27 mouse cellular contexts compared by ENCODE assay signal in genomic region chr6:32420610-32421009, GRCm38 (mm10).
"Had no signal": no experiment of that assay in that cellular context is flagged by ENCODE, and none has a peak within 500 bp of the region (broad histone marks: within the 10 kb centered on the region; RNA-seq: fewer than 3 reads in every experiment).

No protein-coding gene starts in this region.

- H3K4me2 ChIP-seq: heart, embryonic 11.5 days; heart, embryonic 13.5 days; heart, embryonic 15.5 days; hindbrain, embryonic 13.5 days; hindbrain, embryonic 15.5 days; kidney, embryonic 15.5 days; limb, embryonic 12.5 days; limb, embryonic 15.5 days; liver, embryonic 12.5 days had no signal

- H3K9me3 ChIP-seq: heart, embryonic 13.5 days; heart, embryonic 15.5 days; hindbrain, embryonic 13.5 days; hindbrain, embryonic 15.5 days; kidney, embryonic 15.5 days; limb, embryonic 12.5 days; limb, embryonic 15.5 days; liver, embryonic 12.5 days had no signal

- DNase-seq: gastrocnemius, postnatal 14 days; gastrocnemius, postnatal 36 days; heart, adult 11 months; heart, adult 2 months; heart, postnatal 14 days; heart, postnatal 36 days; kidney, adult 11 months; kidney, adult 2 months; kidney, adult 9 months; kidney, postnatal 14 days; kidney, postnatal 36 days; layer of hippocampus, adult 9-11 months; layer of hippocampus, postnatal 36 days; left cerebral cortex, postnatal 4 days had no signal

- ATAC-seq: hindbrain, postnatal 0 days; intestine, embryonic 16.5 days; liver, embryonic 12.5 days had no signal

- H3K4me3 ChIP-seq: heart, adult 2 months; heart, embryonic 13.5 days; heart, embryonic 15.5 days; hindbrain, embryonic 13.5 days; hindbrain, embryonic 15.5 days; kidney, embryonic 15.5 days; limb, embryonic 12.5 days; limb, embryonic 15.5 days; liver, embryonic 12.5 days had no signal

- H3K9ac ChIP-seq: heart, embryonic 13.5 days; heart, embryonic 15.5 days; hindbrain, embryonic 13.5 days; hindbrain, embryonic 15.5 days; kidney, embryonic 15.5 days; limb, embryonic 12.5 days; limb, embryonic 15.5 days; liver, embryonic 12.5 days; liver, embryonic 14.5 days had no signal

- H3K4me1 ChIP-seq: hindbrain, embryonic 15.5 days; kidney, embryonic 15.5 days; limb, embryonic 12.5 days; liver, embryonic 12.5 days had no signal

- H3K27me3 ChIP-seq: heart, embryonic 13.5 days; heart, embryonic 15.5 days; hindbrain, embryonic 13.5 days; hindbrain, embryonic 15.5 days; kidney, embryonic 15.5 days; limb, embryonic 12.5 days; limb, embryonic 15.5 days; liver, embryonic 12.5 days had no signal

- H3K27ac ChIP-seq: heart, adult 2 months; heart, embryonic 13.5 days; heart, embryonic 15.5 days; hindbrain, embryonic 13.5 days; hindbrain, embryonic 15.5 days; hindbrain, postnatal 0 days; kidney, embryonic 15.5 days; kidney, postnatal 0 days; limb, embryonic 12.5 days; limb, embryonic 15.5 days; liver, embryonic 12.5 days; liver, embryonic 14.5 days had no signal

- H3K36me3 ChIP-seq: heart, embryonic 13.5 days; heart, embryonic 15.5 days; hindbrain, embryonic 13.5 days; hindbrain, embryonic 15.5 days; kidney, embryonic 15.5 days; limb, embryonic 12.5 days; limb, embryonic 15.5 days; liver, embryonic 12.5 days had no signal
